Mouse (Mus musculus): ENCODE measurements around the gene Plxdc1. TPM values are rescaled to one million over a fixed set of nuclear protein-coding genes. Genes with fewer than 3 reads are reported as not detected.

Gene Plxdc1
- total RNA-seq, 2 experiments from 2014 or later: 10.3 to 14.4 TPM

DNA sequence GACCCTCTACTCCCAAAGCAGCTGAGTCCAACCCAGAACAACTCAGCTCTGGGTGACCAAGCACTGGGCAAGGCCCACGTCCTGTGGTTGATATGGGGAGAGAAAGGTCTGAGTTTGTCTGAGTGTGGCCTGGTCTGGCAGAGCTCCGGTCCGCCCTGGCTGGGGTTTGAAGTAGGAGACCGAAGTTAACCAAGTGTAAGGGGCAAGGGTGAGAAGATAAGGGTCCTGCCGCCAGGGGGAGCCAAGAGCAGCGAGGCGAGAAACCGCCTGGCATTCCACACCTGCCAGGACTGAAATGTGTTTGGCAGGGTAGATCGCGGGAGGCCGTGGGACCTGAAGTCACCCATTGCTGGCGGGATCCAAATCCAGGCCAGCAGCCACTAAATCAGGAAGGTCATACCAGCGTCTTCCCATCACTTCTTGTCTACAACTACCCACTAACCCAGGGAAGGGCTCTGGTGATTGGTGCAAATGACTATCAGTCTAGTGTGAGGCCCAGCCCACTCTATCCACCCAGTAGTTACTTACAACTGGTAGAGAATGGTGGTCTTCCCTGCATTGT, 8.4 kb upstream of the Plxdc1 start:
- DNase-seq (ENCODE audit: low spot score in 2 of 2): peak in 1 of 2 experiments; percentile 80

DNA sequence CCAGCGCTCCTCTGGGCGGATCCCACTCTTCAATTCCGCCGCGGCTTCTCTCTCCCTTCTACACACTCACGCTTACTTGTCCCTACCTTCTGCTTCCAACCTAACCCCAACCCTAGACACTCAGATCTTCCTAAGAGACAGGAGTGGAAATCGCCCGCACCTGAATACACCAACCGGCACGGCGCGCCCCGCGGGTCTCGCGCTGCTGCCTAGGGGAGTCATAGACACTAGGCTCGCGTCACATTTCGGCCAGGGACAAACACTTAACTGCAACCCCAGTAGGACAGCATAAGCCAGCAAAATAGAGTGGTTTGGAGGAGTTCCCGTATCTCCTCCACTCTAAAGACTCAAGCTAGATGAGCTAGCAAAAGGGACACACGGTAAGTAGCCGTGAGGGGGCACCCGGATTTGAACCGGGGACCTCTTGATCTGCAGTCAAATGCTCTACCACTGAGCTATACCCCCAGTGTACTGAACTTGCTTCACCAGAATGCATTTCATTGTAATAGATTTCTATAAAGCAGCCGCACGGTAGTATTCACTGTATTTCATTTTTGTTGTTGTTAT, 2.4 kb upstream of the Plxdc1 start:
- DNase-seq (ENCODE audit: low spot score in 2 of 2): peak; percentile 81 to 95

DNA sequence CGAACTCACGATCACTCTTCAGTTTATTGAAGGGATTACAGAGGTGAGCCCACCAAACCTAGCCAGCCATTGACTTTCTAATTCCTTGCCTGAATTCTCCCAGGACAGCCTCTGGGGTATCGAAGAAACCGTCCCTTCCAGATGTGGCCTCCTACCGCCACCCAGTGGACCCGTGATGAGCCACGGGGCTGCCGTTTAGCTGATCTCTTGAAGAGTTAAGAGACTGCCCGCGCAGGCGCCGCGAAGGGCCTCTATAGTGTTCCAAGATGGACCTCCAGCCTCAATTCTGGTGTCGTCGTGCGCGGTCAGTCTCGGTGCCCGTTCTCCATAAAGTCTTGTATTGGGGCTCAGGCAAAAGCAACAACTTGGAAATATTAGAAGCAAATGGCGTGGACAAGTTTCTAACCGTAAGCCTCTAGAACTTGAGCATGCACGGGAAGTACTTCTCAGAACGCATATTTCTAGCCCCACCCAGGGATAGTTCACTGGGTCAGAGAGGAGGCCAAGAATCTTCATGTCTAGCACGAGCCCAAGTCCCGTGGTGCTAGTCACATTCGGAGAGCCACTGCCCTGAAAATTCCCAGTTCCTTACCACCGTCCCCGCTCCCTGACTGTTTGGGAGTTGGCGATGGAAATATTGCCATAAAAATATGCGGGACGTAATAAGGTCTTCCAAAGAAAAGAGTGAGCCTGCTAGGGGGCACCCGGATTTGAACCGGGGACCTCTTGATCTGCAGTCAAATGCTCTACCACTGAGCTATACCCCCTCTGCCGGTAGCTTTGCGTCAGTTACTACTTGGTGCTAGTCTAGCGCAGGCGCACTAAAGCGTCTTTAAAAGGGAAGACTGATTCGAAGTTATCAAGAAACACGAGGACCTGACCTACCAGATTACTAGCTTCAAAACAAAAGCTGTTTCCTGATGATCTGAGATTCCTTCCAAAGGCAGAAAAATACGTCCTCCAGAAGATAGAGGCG, 1.6 kb upstream of the Plxdc1 start:
- peak; percentile 95 to 98 for DNase-seq (ENCODE audit: low spot score in 2 of 2)

DNA sequence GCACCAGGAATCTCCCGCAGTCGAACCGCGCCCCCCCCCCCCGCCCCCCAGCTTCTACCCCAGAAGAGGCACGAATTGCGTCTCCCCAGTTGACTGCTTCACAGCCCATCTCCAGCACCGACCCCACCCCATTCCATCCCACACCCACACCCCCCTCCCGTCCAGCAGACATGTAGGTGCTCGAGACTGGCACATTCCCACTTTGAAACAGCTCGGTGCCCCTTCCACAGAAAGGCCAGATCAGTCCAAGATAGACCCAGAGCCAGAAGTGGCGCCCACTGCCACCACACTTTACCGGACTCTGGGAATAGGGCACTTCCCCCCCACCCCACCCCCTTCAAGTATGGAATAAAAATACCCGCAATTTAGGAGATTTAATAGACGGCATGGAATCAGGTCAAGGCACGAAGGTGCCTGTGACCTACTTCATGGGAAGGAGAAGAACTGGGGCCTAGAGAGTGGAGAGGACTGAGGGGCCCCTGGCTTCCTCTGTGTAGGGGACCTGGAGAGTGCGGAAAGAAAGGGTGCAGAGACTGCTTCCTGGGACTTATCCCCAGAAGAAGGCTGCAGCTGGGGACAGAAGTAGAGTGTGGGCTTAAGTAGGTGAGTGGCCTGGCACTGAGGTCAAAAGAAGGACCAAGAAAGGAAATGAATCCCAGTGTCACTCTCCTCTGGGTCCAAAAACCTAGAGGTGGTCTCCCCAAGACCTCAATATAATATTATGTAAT, 658 bp upstream of the Plxdc1 start:
- no peak for DNase-seq (ENCODE audit: low spot score in 2 of 2)

DNA sequence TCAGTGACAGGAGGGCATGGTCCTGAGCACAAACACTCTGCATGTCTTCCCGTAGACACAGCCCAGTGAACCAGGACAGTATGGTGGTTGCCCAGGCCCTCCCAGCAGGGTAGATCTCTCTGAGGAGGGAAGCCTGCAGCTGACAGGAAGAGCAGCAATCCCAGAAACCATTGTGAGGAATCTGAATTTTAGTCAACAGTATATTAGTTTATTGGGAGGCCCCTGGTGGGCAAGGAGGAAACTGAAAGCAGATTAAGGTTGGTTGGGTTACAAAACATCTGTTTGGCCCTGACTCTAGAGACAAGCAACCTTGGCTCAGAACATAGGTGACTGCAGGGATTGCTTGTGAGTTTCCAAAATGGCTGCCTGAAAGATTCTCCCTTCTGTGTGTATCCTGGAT, 2.3 kb downstream of the Plxdc1 start:
- DNase-seq (ENCODE audit: low spot score in 2 of 2): no peak

DNA sequence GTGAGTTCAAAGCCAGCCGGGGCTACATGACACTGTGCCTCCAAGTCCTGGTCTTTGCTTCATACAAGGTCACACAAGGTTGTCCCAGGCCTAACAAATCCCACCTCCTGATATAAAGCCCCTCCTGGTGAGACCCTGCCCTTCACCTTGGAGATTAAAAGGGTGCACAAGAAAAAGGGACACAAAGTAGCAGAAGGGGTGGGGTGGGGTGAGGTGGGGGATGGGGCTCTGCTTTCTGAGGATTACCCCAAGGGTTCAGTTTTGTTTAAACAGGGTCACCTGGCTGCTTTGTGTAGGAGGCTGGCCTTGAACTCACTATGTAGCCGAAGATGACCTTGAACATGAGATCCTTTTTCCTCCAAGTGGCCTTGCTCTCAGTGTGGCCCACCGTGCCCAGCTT, 2.7 kb downstream of the Plxdc1 start:
- DNase-seq (ENCODE audit: low spot score in 2 of 2): no peak

DNA sequence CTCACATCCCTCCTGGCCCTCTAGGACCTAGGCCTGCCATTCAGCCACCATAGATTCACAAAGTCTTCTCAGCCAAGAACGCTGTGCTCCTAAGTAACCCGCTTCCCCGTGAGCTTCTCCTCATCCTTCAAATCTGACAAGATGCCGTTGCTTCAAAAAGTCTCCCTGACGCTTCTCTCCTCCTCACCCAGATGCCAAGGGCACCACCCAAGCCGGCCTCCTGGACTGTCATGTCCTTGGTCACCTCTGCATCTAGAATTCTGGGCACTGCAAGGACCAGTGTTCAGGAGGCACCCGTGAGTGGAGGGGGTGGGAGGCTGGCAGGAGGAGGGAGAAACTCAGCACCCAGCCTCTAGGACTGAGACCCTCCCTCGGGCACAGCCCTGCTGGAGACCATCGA, 3.5 kb downstream of the Plxdc1 start:
- no peak for DNase-seq (ENCODE audit: low spot score in 2 of 2)

DNA sequence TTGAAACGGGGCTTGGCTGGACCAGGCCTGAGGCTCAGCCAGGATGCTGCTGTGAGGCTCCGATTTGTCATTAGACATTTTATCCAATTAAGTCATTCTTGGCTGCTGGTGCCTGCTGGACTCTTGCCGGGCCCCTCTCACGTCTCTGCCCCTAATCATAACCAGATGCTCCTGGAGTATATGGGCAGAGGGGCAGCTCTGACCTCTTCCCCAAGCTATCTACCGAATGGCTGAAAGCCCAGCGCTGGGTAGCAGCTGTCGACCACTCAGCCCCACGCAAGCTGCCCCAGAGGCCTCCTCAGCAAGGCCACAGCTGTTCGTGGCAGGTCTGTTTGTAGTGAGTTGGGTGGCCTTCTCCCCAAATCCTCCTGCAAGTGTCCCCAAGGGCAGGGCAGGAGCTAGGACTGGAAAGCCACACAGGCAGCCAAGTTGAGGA, 5.7 kb downstream of the Plxdc1 start:
- DNase-seq (ENCODE audit: low spot score in 2 of 2): no peak

DNA sequence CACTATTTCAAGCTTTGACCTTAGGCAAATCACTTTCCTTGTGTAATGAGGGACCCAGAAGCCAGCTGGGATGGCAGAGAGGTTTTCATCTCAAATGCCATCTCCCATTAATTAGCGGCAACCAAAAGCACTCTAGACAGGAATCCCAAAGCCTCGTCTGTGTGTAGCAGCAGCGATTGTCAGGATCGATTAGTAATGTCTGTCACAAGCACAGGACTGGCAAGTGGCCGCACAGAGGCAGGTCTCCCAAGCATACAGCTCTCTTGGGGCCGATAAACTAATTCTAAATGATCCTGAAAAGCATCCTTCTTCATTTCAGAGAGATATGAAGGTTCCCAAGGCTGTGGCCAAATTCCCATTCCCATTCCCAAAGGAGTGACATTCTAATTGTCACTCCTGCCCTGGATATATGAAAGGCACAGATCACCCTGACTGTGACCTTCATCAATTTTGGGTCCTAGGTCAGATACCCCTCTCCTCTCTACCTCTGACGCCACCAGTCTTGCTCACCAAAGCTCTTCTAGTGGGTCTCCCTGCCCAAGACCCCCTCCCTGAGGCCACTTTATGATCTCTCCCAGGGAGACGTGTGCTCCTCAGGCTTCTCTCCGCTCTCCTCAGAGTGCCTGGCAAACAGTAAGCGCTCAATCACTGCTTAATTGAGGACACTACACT, 6.3 kb downstream of the Plxdc1 start:
- no peak for DNase-seq (ENCODE audit: low spot score in 2 of 2)

DNA sequence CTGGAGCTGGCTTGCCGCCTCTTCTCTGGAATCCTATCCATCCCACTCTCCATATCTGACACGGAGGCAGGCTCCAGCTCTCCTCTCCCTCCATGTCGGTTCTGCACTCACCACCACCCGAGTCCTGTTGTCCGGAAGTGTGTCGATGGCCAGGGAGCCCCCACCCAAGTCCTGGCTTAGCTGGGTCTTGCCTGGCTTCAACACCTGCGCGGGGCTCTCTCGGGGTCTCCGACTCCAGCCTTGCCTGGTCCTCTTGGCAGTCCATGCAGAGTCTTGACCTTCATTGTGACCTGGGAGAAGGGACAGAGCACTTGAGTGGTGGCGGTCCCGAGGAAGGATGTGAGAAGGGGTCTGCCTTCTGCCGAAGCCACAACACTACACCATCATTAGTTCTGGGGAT, 7.9 kb downstream of the Plxdc1 start:
- DNase-seq (ENCODE audit: low spot score in 2 of 2): no peak

DNA sequence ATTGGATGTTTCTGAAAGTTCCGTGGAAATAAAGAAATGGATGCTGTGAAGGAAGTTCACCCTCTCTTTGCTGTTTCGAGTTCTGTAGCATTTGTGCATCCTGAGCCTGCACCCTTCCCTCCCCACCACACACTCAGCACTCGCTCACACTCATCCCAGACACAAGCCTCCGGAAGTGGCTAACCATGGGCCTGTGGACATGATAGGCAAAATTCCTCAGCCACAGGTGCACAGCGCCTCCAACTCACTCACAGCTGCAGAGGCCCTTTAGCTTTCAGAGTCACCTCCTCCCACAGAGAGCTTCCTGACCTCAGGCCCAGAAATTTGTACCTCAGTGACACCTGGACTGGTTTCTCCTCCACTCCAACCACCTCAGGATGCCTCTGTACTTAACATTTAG, 8.4 kb downstream of the Plxdc1 start:
- DNase-seq (ENCODE audit: low spot score in 2 of 2): no peak

DNA sequence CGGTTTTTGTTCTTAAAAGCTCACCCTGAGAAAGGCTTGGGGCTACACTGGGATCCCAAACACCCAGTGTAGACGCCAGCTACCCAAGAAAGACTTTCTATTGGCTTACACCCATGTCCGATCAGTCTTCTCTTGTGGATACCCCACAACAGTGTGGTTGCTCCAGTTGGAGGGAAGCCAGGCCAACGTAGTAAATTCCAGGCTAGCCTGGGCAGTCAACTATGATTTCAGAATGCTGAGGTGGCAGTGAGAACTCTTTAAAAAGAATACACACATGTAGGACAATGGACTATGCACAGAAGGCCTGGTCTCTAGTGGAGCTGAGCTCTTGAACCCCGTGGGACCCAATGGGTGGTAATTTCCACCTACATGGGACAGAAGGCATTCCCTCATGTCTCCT, 11.5 kb downstream of the Plxdc1 start:
- no peak for DNase-seq (ENCODE audit: low spot score in 2 of 2)

DNA sequence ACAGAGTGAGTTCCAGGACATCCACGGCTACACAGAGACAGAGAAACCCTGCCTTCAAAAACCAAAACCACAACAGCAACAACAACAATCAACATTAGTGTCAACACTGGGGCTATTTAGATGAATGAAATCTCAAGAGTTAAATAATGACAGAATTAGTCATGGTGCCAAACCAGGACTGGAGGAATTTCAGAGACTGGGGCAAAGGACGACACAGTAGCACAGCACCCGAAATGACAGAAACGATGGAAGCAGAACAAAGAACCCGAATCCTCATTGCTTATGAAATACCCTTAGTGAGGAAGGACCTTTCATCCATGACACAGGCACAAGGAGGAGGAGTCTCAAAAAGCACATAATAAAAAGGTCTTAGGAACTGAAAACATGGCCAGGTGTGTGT, 12.1 kb downstream of the Plxdc1 start:
- no peak for DNase-seq (ENCODE audit: low spot score in 2 of 2)

DNA sequence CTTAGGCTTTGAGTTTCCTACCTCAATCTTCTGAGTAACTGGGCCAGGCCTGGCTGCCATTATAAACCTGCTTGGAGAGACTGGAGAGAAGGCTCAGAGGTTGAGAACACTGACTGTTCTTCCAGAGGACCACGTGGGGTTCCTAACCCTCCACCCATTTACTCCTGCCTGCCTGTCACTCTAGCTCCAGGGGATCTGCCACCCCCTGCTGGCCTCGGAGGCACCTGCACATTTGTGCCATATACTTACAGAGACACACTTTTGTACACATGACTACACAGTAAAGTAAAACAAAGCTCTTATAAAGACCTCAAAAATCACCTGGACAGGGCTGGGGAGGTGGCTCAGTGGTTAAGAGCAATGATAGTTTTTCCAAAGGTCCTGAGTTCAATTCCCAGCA, 13.8 kb downstream of the Plxdc1 start:
- no peak for DNase-seq (ENCODE audit: low spot score in 2 of 2)

DNA sequence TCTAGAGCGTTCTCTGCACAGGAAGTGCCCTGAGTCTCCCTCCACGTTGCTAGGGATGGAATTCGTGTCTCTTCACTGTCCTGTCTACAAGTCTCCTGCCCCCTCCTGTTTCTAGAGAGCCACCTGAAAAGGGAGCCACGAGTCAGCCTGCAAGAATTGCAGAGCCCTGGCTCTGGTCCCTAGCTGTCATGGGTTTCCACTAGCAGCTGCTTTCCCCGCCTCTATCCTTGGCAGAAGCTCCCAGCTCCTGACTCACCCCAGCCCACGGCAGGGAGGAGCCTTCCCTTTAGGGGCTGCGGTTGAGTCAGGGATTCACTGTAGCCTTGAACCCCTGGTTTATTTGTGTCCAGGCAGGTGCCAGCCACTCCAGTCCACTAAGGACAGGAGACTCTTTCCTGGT, 15.0 kb downstream of the Plxdc1 start:
- peak; percentile 86 to 91 for DNase-seq (ENCODE audit: low spot score in 2 of 2)

DNA sequence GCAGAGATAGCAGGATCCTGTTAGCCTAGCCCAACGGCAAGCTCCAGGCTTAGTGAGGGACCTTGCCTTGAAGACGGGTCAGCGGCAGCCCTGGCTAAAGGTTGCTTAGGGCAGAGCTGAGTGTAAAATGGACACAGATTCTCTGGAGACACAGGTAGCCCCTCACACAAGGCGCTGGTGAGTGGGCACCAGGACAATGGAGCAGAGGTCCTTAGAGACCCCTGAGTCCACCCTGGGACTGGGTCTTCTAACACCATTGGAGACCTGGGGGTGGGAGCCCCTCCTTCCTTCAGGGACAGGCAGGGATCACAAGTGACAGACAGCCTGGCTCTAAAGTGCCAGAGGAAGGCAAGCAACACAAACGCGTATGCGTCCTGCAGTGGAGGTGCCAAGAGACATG, 15.5 kb downstream of the Plxdc1 start:
- no peak for DNase-seq (ENCODE audit: low spot score in 2 of 2)

DNA sequence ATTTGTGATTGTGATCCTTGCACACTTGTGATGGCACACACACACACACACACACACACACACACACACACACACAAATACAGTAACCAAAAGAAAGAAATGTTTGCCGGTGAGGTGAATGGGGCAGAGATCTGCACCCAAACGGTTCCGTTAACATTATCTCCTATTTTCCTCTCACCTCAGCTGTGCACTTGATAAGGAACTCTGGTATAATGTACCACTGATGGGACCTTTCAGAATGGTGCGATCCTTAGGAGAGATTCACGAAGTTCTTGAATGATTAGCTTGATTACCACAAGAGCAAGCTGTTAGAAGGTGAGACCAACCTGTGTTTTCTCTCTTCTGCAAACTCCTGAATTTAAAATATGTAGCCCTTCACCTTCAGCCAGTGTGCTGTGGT, 17.9 kb downstream of the Plxdc1 start:
- DNase-seq (ENCODE audit: low spot score in 2 of 2): no peak

DNA sequence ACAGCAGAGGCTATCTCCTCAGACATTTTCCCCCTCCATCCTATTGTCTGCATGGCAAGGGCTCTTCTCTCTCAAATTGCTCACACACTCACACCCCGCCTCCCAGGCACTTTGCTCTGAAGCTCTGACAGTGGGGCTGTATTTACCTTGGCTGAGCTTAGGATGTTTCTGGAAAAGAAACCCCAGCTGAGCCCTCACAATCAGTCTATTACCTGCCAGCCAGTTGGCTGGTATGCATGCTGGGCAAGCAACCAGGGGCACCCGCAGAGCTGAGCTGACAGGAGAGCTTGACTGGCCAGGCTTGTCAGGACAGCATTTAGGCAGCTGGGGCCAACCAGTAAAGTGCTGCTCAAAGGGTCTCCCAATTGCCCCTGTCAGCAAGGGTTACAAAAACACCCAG, 19.1 kb downstream of the Plxdc1 start:
- DNase-seq (ENCODE audit: low spot score in 2 of 2): no peak

DNA sequence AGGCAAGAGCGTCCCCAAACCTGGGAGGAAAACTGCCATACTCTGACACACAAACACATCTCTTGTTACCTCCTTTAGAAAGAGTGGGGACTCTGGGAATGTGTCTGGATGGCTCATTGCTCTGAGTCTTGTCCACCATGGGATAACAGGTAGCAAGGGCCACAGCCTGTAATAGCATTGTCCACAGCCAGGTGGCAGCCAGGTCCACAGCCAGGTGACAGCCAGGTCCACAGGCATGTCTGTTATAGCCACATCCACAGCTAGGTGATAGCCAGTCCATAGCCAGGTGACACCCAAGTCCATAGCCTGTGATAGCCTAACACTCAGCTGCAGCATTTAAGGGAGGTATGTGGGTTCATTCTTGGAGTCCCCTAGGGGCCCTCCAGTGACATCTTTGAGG, 25.3 kb downstream of the Plxdc1 start:
- no peak for DNase-seq (ENCODE audit: low spot score in 2 of 2)

DNA sequence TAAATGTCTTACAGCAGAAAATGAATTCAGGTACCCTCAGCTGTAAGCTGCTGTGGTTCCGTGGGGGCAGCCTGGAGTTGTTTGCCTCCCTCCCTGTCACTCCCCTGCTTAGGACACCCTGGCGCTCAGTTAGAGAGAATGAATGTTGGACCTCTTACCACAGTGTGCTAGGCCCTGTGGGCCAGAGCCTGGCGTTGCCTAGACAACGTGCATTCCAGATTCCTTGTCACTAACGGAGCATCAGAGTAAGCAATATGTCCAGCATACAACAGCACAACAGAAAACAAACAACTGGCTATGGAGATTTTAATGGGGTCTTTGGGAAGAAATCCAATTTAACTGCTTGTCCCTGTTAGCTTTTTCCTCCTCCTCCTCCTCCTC, 27.0 kb downstream of the Plxdc1 start:
- peak; percentile 31 to 57 for DNase-seq (ENCODE audit: low spot score in 2 of 2)

DNA sequence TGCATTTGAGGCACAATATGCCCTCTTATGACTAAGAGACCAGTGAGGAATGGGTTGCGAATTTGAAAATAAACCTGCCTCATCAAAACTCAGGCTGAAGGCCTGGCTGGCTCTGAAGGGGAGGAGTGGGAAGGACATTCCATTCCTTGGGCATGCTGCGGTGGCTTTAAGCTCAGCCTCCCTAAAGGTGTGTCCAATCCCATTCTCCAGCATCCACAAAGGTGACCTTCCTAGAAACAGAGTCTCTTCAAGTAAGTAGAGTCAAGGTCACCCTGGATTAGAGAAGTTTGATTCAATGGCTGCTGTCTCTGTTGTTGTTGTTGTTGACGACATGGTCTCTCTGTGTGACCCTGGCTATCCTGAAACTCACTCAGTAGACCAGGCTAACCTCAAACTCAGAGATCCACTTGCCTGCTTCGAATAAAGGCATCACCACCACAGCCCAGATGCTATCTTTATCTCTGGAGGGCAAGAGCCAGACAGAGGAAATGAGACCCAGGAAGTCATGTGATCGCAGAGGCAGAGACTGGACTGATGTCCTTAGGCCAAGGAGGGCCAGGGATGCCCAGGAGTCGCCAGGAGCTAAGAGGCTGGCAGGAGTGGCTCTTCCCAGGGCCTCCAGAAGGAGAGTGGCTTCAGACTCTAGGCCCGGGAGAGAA, 27.5 kb downstream of the Plxdc1 start:
- DNase-seq (ENCODE audit: low spot score in 2 of 2): no peak
